Mouse (Mus musculus) lung, adult 2 months (tissue): ENCODE data around the gene Nppa.

Source experiments
- CTCF ChIP-seq: fragments of 200-500 bp; IDR thresholded peaks from 2 replicates; pipeline ENCODE4 v1.5.1; 2011; ENCODE audit warnings: mild to moderate bottlenecking, low read length, control low read depth; ENCODE audit not compliant: insufficient read depth
- POLR2A ChIP-seq: fragments of 200-500 bp; IDR thresholded peaks from 2 replicates; pipeline ENCODE4 v1.6.1; 2011; ENCODE audit warnings: low read depth, mild to moderate bottlenecking, control low read depth, low read length, borderline replicate concordance; ENCODE audit errors: extremely low read depth

- TF ChIP-seq CTCF: no peak
- TF ChIP-seq POLR2A: no peak
Observed at GRCm38 (mm10) chr4:148009641-148010040, 9.1 kb downstream of the Nppa start.
